Mouse (Mus musculus): ENCODE measurements around the gene Sox9. TPM values are rescaled to one million over a fixed set of nuclear protein-coding genes. Genes with fewer than 3 reads are reported as not detected.

The Sox9 gene
- polyA plus RNA-seq, 1 experiment from 2014 or later, result 147 TPM

DNA sequence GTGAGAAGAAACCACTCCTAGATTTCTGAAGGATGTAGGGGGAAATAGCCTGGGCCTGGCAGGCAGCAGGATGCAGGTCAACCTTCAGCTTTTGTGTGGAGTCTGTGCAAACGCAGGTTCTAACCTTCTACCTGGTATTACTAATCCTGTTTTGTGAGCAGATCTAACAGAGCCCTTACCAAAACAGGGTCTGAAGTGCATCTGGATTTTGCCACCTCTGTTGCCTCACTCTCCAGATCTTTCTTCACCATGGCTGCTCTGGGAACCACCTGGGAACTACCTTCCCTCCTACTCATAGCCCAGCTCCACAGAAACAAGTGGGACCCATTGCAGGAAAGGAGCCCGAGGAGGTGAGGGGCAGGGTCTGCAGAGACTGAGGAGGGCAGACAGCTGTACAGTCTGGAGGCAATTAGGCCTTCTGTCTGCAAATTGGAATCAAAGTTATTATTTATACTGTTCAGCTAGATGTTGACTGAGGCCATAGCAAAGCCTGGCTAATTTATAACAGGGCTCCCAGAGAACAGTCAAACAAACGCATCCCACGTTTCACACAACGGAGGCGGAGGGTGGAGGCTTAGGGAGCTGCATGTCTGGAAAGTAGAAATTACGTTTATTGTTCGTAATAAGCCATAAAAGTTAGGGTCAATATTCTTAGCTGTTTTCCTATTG is 25.9 kb downstream of the Sox9 start:
- Histone ChIP-seq H3K4me3 (no peak overlapping the region), H3K27me3 (peaks cover 4% of the 10 kb centered on the region), H3K36me3 (no peaks in the 10 kb centered on the region), H3K9me3 (no peaks in the 10 kb centered on the region), H3K27ac (replicated peaks) (no peak overlapping the region), H3K4me1 (peaks cover 54% of the 10 kb centered on the region), H3K9ac (replicated peaks) (no peak overlapping the region), H3K4me2 (replicated peaks) (no peak overlapping the region)
- 76% methylated on average over 8 of the region's 8 CpGs for WGBS
- no peak for ATAC-seq (ENCODE audit: low FRiP score, low read depth)

- peaks cover 4% of the 10 kb centered on the region for H3K27me3 ChIP-seq
- H3K27ac ChIP-seq (replicated peaks), result peak overlapping the region; percentile 89
- H3K4me3 ChIP-seq, result peak overlapping the region; percentile 31
- H3K4me2 ChIP-seq (replicated peaks), result peak overlapping the region; percentile 56
- peaks cover 55% of the 10 kb centered on the region for H3K4me1 ChIP-seq
- no peaks in the 10 kb centered on the region for H3K36me3 ChIP-seq
- peak; percentile 35 for ATAC-seq (ENCODE audit: low FRiP score, low read depth)
- no peak overlapping the region; the same call in 1 of the 2 replicates for H3K9ac ChIP-seq (replicated peaks)
- H3K9me3 ChIP-seq, result no peaks in the 10 kb centered on the region
- WGBS, result 2% methylated on average over 17 of the region's 17 CpGs
Measured at GRCm38 (mm10) chr11:112810447-112811151, 28.6 kb downstream of the Sox9 start.

DNA sequence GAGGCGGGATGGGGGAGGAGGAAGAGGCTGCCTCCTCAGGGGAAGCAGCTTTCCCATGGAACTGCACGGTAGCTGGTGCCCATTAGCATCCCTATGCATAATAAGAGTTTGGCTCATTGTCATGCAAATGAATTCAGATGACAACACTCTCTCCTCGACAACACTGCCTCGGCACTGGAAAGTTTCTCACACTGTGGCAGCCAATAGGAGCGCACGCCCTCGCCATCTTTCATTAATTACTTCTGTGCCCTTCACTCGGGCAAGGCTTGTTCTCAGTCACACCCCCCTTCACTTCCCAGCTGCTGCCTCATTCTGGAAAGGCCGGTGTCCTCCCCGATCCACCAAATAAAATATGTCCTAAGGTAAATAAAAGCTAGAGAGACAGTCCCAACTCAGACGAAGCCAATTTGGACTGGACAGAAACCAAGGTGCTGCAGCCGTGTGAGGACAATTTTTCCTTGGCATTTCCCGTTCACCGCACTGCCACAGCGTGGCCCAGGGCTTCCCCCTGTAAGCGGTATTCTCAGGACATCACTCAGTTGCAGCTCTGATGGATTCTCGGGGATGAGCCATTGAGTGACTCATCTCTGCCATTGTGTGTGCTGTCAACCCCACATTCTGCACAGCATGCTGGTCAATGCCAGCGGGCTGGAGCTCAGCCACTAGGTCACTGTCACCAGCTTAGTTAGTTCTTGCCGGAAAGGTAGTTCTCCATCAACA is 29.3 kb downstream of the Sox9 start:
- WGBS, result under 1% methylated on average over 19 of the region's 19 CpGs
- H3K9ac ChIP-seq (replicated peaks), result peak overlapping the region; percentile 41; the same call in 1 of the 2 replicates

DNA sequence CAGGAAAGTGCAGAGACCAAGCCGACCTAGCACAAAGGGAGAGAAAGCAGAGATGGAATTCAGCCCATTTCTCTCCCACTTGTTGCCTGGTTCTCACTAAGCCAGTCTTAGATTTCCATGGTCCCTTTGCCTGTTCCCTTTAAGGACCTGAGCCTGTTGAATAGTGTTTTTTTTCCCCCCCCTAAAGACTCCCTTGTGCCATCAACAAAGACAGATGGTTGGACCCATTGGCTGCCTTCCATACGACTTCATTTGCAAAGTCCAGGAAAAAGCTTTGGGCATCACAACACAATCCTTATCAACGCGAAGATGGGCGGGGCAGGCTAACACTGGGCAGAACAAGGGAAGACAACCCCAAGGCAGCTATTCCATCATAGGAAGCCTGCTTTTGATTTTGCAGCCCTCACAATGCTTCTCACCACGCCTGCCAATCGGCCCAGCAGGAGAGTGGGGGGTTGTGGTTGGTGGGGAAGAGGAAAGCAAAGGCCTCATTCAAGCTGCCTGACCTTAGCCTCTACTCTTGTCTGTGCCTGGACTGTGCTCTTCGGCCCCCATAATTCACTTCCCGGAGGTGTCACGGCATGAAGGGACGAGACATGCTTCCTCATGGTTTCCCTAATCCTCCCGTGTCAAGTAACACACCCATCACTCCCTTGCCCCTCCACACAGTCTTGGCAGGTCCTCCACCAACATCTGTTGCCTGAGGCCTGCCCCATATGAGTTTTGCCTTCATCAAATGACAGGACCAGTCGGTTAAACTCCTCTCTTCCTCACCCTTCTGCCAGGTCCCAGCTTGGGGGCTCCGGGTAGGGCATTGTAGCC is 36.0 kb downstream of the Sox9 start:
- H3K9ac ChIP-seq (replicated peaks), result no peak overlapping the region
- ATAC-seq (ENCODE audit: low FRiP score, low read depth), result peak; percentile 61
- no peak overlapping the region for H3K4me2 ChIP-seq (replicated peaks)
- no peak overlapping the region; the same call in 1 of the 2 replicates for H3K27ac ChIP-seq (replicated peaks)
- H3K36me3 ChIP-seq, result no peaks in the 10 kb centered on the region
- no peaks in the 10 kb centered on the region for H3K27me3 ChIP-seq
- H3K4me1 ChIP-seq, result peaks cover 28% of the 10 kb centered on the region
- H3K4me3 ChIP-seq, result no peak overlapping the region
- WGBS, result 55% methylated on average over 14 of the region's 14 CpGs
- no peaks in the 10 kb centered on the region for H3K9me3 ChIP-seq

More for the DNA sequence above, 29.3 kb downstream of the Sox9 start:
- no peaks in the 10 kb centered on the region for H3K36me3 ChIP-seq
- H3K27me3 ChIP-seq, result peaks cover 4% of the 10 kb centered on the region; the same call in 1 of the 2 replicates
- H3K27ac ChIP-seq (replicated peaks), result peak overlapping the region; percentile 89
- peak overlapping the region; percentile 56 for H3K4me2 ChIP-seq (replicated peaks)
- peak; percentile 94 for ATAC-seq (ENCODE audit: low FRiP score, low read depth)
- H3K4me3 ChIP-seq, result peak overlapping the region; percentile 31
- peaks cover 53% of the 10 kb centered on the region for H3K4me1 ChIP-seq
- no peaks in the 10 kb centered on the region for H3K9me3 ChIP-seq

DNA sequence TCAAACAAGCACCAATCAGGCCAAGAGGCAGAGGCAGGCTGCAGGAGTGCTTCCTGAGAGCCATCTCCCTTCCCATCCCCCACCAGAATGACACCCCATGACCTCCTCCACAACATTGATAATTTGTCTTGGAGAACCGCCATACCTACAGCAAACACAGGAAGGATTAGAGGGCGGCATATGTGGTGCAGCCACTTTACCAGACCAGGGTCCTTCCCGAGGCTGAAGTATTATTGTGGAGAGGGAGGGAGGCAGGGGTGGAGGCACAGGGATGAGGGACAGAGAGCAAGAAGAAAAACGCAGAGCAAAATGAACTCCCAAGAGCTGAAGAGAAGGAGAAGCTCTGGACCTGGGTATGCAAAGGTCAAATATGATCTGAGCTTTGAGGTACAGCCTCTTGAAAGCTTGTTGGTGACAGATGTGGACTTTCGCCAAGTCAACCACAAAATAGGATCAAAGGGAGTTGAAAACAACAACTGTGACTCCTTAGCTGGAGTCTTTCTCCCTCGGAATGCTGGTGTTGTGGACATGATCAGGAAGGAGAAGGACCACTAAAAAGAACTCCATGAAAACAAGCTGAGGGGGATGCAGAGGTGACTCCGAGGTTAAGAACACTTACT is 36.7 kb downstream of the Sox9 start:
- Histone ChIP-seq H3K27me3 (no peaks in the 10 kb centered on the region), H3K9me3 (no peaks in the 10 kb centered on the region), H3K4me1 (peaks cover 21% of the 10 kb centered on the region), H3K4me3 (no peak overlapping the region), H3K9ac (replicated peaks) (no peak overlapping the region), H3K27ac (replicated peaks) (no peak overlapping the region; the same call in 1 of the 2 replicates), H3K36me3 (no peaks in the 10 kb centered on the region), H3K4me2 (replicated peaks) (no peak overlapping the region)
- ATAC-seq (ENCODE audit: low FRiP score, low read depth), result no peak; the same call in 1 of the 2 replicates
- WGBS, result 63% methylated on average over 7 of the region's 7 CpGs

GRCm38 (mm10) chr11:112821536-112821935 is 39.5 kb downstream of the Sox9 start:
- Histone ChIP-seq H3K4me3 (no peak overlapping the region), H3K9ac (replicated peaks) (no peak overlapping the region), H3K4me1 (peaks cover 20% of the 10 kb centered on the region), H3K36me3 (no peaks in the 10 kb centered on the region), H3K9me3 (no peaks in the 10 kb centered on the region), H3K27ac (replicated peaks) (no peak overlapping the region), H3K27me3 (no peaks in the 10 kb centered on the region), H3K4me2 (replicated peaks) (no peak overlapping the region)
- no peak for ATAC-seq (ENCODE audit: low FRiP score, low read depth)
- 89% methylated on average over 2 of the region's 2 CpGs for WGBS

- WGBS, result 81% methylated on average over 3 of the region's 3 CpGs
- no peak for ATAC-seq (ENCODE audit: low FRiP score, low read depth)
- no peak overlapping the region for H3K27ac ChIP-seq (replicated peaks)
- H3K9ac ChIP-seq (replicated peaks), result no peak overlapping the region
- H3K9me3 ChIP-seq, result no peaks in the 10 kb centered on the region
- no peak overlapping the region for H3K4me2 ChIP-seq (replicated peaks)
- no peak overlapping the region for H3K4me3 ChIP-seq
- 0 out of 2 replicates have a peak, but pooled peaks cover 4% of the 10 kb centered on the region for H3K27me3 ChIP-seq
- H3K36me3 ChIP-seq, result no peaks in the 10 kb centered on the region
- H3K4me1 ChIP-seq, result peaks cover 16% of the 10 kb centered on the region; the same call in 1 of the 2 replicates
Measured at GRCm38 (mm10) chr11:112824146-112824545, 42.1 kb downstream of the Sox9 start.

- Histone ChIP-seq H3K9ac (replicated peaks) (no peak overlapping the region), H3K27me3 (0 out of 2 replicates have a peak, but pooled peaks cover 4% of the 10 kb centered on the region), H3K4me1 (peaks cover 10% of the 10 kb centered on the region; the same call in 1 of the 2 replicates), H3K9me3 (no peaks in the 10 kb centered on the region), H3K27ac (replicated peaks) (peak overlapping the region; percentile 77), H3K4me3 (no peak overlapping the region), H3K4me2 (replicated peaks) (0 out of 2 replicates have a peak overlapping the region, but pooled peaks have one; percentile 4), H3K36me3 (no peaks in the 10 kb centered on the region)
- ATAC-seq (ENCODE audit: low FRiP score, low read depth), result peak; percentile 95
- 61% methylated on average over 6 of the region's 6 CpGs for WGBS
Measured at GRCm38 (mm10) chr11:112826193-112827043, 44.4 kb downstream of the Sox9 start.

GRCm38 (mm10) chr11:112827044-112827347 is 45.0 kb downstream of the Sox9 start:
- peak; percentile 5; the same call in 1 of the 2 replicates for ATAC-seq (ENCODE audit: low FRiP score, low read depth)
- Histone ChIP-seq H3K4me3 (no peak overlapping the region), H3K27me3 (0 out of 2 replicates have a peak, but pooled peaks cover 4% of the 10 kb centered on the region), H3K4me1 (peaks cover 10% of the 10 kb centered on the region; the same call in 1 of the 2 replicates), H3K9me3 (no peaks in the 10 kb centered on the region), H3K27ac (replicated peaks) (peak overlapping the region; percentile 77), H3K36me3 (no peaks in the 10 kb centered on the region), H3K9ac (replicated peaks) (no peak overlapping the region), H3K4me2 (replicated peaks) (0 out of 2 replicates have a peak overlapping the region, but pooled peaks have one; percentile 4)
- WGBS, result 38% methylated on average over 6 of the region's 6 CpGs

- ATAC-seq (ENCODE audit: low FRiP score, low read depth), result no peak
Measured at GRCm38 (mm10) chr11:112828553-112829287, 46.7 kb downstream of the Sox9 start.

More at GRCm38 (mm10) chr11:112828553-112829287, 46.7 kb downstream of the Sox9 start:
- Histone ChIP-seq H3K9me3 (no peaks in the 10 kb centered on the region), H3K4me2 (replicated peaks) (no peak overlapping the region), H3K36me3 (no peaks in the 10 kb centered on the region), H3K27me3 (0 out of 2 replicates have a peak, but pooled peaks cover 4% of the 10 kb centered on the region), H3K9ac (replicated peaks) (no peak overlapping the region), H3K27ac (replicated peaks) (no peak overlapping the region), H3K4me3 (no peak overlapping the region), H3K4me1 (peaks cover 22% of the 10 kb centered on the region)
- 92% methylated on average over 9 of the region's 9 CpGs for WGBS
